Mouse (Mus musculus): ENCODE measurements around the gene Prtg.

The Prtg gene

GRCm38 (mm10) chr9:72809077-72809476, 2.4 kb downstream of the Prtg start:
- no peak for DNase-seq (ENCODE audit: low read depth, low spot score)

GRCm38 (mm10) chr9:72810607-72811006, 3.9 kb downstream of the Prtg start:
- no peak for DNase-seq (ENCODE audit: low read depth, low spot score)

GRCm38 (mm10) chr9:72812091-72812490, 5.4 kb downstream of the Prtg start:
- no peak for DNase-seq (ENCODE audit: low read depth, low spot score)

DNA sequence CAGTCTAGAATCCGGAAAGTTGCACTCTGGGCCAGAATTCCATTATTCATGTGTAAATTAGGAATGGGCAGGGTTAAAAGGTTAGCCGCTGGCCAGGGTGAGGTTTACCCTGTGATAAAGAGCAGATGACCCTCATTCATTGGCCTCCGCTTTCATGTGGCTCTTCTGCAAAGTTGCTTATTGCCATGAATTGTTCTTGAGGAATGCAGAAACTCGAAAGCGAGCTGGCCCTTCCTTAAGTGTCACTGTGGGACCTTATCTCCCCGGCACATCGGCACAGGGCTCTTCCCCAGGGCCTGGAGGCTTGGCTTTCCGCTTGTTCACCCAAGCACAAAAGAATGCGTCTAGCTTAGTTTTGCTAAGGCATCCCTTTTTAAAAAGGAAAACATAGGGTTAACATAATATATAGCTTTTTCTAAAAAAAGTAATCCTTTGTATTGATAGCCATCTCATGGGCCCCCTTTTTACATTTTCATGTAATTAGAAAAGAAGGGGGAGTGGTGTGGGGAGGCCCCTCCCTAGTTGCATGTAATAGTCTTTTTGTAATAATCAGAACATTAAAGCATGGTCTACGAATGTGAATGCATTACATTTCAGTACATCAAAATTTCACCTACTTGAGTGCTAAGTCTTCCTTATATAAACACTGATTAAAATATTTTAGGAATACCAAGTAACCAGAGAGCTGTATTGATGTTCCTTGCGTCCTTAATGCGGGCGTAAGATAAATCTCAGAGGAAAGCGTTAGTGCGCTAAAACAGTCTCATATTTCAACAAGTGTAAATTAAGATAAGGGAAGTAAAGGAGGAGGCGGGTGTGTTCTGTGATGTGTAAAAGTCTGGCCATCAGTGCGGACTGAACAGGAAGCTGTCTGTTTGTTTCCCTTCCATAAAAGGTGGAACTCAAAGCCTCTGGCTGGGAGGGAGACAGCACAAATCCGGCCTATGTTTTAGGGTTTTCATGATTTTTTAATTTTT, 6.2 kb downstream of the Prtg start:
- no peak for DNase-seq (ENCODE audit: low read depth, low spot score)

GRCm38 (mm10) chr9:72825511-72825910, 18.8 kb downstream of the Prtg start:
- DNase-seq (ENCODE audit: low read depth, low spot score), result no peak

DNA sequence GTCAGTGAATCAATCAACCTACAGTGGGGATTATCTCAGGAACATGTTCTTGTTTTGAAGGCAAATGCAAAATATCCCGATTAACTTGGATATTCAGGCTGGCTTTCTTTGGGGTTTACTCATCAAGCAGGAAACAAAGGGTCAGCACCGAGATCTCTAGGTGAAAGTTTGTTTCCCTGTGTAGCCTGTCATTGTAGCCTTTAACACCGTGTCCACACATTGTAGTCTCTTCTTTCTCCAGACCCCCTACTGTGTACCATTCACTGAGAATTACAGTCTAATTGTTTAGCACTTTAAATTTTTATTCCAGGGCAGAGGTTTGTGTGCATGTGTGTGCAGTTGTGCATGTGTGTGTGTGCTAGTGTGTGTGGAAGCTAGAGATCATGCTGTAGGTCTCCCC, 19.3 kb downstream of the Prtg start:
- no peak for DNase-seq (ENCODE audit: low read depth, low spot score)

DNA sequence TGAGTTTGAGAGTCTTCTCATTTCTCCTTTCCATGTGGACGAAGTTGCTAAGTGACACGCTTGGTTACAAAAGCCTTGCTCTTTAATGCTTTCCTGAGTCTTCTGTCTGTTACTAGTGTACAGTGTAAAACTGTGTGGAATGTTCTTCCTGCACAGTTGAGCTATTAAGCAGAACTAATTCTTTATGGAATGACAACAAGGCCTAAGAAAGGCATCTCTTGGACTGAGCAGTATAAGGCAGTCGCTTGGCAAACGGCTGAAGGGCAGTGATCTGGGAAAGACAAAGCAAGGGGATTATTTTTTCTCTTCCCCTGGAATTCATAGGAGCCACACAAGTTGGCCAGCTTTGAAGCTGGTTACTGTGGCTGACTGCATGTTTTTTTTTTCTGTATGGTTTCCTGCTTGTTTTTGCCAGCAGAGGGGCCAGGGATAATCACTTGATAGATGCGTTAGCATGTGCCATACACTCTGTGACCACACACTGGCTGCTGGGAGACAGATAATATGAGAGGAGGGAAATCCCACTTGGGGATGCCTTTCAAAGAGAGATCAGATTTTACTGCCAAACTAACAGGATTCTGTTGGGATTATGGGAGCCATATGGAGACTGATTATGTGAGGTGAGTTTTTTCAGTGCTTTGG, 22.1 kb downstream of the Prtg start:
- DNase-seq (ENCODE audit: low read depth, low spot score), result no peak

DNA sequence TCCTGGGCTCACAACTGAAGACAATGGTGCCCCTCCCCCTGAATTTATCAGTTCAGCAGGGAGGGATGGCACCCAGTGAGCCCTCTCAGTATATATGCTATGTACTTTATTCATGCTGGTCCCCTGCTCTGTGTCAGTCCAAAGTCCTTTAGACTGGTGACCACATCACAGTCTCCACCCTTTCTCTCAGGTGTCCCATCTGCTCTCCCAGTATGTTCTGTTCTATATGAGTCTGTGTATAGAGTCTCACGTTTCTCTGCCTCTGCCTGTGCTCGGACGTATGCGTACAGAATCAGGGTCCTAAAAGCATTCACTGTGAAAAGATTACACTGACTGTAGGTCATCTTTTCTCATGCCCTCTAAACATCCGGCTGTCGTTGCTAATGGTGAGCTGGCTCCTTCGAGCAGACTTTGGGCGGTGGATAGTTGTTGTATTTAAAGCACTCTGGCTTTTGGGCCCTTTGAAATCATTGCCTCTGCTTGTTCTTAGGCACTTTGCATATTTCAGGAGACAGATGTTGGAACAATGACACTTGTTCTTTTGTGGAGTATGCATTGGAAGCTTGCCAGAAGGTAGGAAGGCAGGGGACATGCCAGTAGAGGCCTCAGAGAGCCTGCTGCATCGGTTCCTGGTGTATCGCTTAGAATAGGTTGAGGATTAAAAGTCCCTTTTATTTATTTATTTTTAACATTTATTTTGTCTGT, 27.5 kb downstream of the Prtg start:
- no peak for DNase-seq (ENCODE audit: low read depth, low spot score)

- no peak for DNase-seq (ENCODE audit: low read depth, low spot score)
Observed at GRCm38 (mm10) chr9:72835007-72835406, 28.3 kb downstream of the Prtg start.

DNA sequence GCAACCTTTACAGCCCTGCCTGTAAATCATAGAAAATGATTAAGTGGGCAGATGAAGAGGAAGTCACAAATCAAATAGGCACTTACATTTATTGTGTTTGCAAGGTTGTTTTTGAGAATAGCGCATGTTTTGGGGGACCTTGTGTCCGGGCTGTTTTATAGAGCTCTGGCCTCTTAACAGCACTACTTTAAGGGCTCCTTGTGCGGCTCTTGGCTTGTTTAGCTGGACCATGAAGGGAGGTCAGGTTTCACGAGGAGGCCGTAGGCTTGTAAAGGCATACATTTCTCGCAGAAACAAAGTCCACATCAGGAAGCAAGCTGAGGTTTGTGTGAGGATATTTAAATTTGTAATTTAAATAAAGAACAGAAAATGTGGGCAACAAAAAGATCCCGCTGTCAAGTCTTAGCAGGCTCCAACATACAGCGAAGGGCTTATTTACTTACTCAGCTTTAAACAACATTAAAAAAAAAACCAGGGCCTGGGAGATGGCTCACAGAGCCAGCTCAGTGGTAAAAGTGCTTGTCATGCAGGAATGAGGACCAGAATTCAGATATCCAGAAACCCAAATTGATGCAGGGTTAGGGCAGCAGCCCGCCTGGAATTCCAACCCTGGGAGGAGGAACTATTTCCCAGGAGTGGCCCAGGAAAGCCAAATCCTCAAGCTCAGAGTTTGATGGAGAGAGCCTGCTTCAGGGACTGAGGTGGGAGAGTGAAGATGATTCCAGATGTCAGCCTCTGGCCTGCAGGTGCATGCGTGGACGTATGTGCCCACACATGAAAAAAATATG, 30.2 kb downstream of the Prtg start:
- DNase-seq (ENCODE audit: low read depth, low spot score), result no peak

- DNase-seq (ENCODE audit: low read depth, low spot score), result no peak
Observed at GRCm38 (mm10) chr9:72837598-72838160, 31.0 kb downstream of the Prtg start.

DNA sequence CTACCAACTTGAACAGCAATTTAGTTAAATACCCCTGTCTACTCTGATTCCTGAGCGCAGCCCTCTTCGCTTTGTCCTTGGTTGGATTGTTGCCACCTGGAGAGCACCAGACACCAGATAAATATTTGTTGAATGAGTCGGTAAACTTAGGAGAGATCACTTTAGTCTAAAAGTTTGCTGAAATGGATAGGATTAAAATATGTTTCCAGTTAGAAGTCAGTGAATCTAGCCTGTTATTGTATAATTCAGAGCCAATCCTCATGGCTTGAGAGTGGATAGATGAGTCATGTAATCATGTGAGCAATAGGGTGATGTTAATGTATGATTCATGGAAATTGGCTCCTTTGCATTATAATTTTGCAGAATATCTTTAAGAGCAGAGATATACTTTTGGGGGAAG, 31.6 kb downstream of the Prtg start:
- DNase-seq (ENCODE audit: low read depth, low spot score), result no peak

DNA sequence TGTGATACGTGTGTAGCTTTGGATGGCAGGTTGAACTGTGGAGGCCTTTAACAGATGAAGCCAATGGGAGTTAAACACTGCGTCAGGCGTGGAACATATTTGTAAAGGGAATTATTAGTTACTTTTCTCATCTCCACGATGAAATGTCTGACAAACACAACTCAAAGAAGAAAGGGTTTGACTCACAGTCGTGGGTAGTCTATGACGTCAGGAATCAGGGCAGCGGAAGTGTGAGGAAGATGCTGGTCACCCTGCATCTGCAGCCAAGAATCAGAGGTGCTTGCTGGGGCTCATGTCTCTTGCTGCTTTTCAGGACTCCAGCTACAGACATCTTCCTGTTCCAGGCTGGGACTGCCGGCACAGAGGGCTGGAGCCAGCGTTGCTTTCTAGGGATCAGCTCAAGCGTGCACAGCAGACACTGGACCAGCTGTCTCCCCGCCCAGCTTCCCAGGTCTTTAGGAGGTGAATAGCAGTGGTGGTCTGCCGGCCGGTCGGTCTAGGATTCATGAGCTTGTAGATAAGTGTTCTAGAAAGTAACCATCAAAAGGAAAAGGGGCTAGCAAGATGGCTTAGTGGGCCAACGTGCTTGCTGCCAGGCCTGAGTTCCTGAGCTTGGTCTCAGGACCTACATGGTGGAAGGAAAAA, 32.8 kb downstream of the Prtg start:
- no peak for DNase-seq (ENCODE audit: low read depth, low spot score)

DNA sequence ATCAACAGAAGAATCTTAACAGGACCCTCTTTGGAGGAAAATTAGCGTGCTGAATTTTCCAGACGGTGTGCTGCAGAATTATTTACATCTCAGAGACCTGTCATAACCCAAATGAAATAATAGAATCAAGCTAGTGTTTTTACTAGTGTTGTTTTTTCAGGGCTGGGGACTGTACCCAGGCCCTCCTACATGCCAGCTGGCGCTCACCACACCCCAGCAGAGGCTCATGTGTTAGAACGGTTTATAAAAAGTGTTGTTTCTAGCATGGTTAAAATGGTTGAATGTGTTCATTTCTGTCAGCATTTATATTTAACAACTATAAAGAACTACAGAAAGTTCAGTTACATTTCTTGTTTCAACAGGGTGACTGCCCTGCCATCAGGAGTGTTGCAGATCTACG, 37.8 kb downstream of the Prtg start:
- no peak for DNase-seq (ENCODE audit: low read depth, low spot score)

DNA sequence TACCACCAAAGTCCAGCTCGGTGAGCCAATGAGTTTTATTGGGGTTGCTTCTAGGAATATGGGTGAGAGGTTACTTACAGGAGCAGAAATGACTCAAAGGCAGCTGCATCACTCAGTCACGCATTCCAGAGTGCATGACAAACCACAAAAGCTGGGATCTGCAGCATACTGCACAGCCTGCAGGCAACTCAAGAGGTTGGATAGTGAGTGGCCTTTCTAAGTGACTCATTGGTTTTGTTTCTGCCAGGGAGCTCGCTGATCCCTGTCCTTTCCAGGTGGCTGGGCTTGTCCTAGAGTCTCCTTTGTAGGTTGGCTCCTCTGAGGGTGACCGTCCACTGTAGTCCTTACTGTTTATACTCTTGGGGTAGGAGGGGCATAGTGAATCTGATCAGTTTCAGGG, 39.5 kb downstream of the Prtg start:
- DNase-seq (ENCODE audit: low read depth, low spot score), result no peak

DNA sequence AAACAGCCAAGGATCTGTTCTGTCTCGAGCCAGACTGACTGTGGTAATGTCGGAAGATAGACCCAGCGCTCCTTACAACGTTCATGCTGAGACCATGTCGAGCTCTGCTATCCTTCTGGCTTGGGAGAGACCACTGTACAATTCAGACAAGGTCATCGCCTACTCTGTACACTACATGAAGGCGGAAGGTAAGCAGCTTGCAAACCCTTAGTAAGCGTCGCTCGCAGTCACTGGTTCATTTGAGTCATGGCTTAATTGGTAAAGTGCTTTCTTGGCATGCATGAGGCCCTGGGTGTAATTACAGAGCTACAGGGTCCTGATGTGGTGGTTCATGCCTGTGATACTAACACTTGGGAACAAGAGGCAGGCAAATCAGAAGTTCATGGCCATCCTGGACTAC, 44.9 kb downstream of the Prtg start:
- no peak for DNase-seq (ENCODE audit: low read depth, low spot score)

DNA sequence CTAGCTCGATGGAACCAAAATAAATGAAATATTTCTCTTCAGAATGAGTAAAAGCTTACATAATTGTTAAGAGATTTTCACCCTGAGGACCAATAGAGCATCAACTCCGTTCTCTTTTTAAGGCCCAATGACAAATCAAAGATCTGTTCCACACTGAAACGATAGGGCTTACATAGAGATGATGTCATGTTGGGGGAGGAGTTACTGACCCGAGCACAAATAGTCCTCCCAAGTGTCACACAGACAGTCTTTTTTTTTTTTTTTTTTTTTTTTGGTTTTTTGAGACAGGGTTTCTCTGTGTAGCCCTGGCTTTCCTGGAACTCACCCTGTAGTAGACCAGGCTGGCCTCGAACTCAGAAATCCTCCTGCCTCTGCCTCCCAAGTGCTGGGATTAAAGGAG, 45.3 kb downstream of the Prtg start:
- DNase-seq (ENCODE audit: low read depth, low spot score), result no peak

DNA sequence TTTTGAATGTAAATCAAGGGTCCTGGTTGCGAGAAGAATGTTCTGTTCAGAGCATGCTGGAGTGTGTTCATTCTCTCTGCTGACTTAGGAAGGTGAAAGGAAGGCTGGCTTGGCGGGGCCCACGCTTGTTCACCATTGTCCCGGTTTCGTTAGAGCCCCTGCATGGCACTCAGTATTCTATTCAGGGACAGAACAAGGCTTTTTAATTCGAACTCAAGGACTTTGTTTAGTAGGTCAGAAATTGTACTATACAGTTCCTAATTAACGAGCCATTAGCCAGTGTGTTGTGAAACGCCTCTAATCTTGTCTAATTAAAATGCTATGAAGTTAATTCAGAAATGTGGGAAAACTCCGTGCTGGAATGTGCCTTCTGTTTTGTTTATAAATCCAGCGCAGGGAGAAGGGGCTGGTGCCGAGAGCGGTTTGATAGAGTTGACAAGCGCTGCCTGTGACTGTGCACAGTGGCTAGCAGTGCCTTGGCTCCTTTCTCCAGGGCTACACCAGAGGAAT, 47.1 kb downstream of the Prtg start:
- DNase-seq (ENCODE audit: low read depth, low spot score), result no peak

- DNase-seq (ENCODE audit: low read depth, low spot score), result no peak
Observed at GRCm38 (mm10) chr9:72856721-72857120, 50.0 kb downstream of the Prtg start.

DNA sequence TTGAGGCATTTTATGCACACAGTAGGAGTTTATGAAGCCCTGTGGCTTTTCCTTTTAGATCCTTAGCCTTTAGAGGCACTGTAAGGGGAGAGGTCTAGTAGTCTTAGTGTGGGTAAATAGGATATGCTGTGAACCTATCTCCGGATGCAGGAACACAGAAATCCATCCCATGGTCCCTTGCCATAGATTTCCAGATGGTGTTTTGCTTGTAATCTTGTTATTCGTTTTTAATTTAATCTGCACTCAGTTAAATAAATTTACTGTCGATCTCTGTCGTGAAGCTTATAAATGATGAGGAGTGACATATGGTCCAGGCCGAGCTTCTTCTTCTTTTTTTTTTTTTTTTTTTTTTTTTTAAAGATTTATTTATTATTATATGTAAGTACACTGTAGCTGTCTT, 54.1 kb downstream of the Prtg start:
- no peak for DNase-seq (ENCODE audit: low read depth, low spot score)

- DNase-seq (ENCODE audit: low read depth, low spot score), result no peak
Observed at GRCm38 (mm10) chr9:72861235-72861634, 54.6 kb downstream of the Prtg start.

Measured in retina, adult 2 months (tissue).